Mouse (Mus musculus): Measurements from ENCODE around the gene Scarb1. TPM values are rescaled to one million over a fixed set of nuclear protein-coding genes. Genes with fewer than 3 reads are reported as not detected.
"Not testable (repeated sequence)": the region's sequence is repeated elsewhere in the genome, so short reads cannot be mapped to it uniquely, and the experiment has no call there.

Gene Scarb1
- polyA plus RNA-seq (2016; fragmentation: Nextera tagmentation; extraction: Ambion mirVana): 36.0 and 36.5 TPM in 2 replicates

DNA sequence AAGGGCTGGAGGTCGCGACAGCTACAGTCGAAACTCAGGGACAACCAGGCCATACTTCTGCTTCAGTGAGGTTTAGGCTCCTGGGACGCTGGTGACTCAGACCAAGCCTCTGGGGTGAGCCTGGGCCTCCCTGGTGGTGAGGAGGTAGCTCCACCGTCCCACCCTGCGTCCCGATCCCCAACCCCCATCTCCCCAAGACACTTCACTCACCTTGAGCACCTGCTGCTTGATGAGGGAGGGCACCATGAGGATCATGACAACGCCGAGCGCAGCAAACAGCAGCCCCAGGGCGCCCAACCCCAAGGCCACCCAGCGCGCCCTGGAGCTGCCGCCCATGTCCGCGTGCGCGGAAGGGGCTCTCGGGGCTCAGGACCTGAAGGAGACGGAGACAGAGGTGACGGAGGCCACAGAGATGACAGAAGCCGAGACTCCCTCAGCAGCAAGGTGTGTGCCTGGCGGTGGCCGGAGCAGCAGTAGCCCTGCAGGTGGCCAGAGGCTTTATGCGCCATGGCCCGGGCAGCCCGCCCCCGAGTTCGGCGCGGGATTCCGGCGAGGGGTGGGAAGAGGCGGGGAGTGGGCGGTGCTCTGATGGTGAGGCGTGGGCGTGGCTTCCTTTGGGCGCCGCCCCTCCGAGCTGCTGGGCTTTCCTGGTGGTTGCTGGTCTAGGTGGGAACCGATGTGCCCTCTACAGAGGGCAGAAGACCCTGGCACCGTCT lies at the start of gene Scarb1:
Scarb1 (minus strand) TSS at position 548 of the 716 bp plus-strand sequence.
- Histone ChIP-seq H3K4me2 (peak within 1 kb of the TSS; percentile 96), H3K36me3 (no peaks in the 10 kb centered on the region), H3K4me3 (replicated peaks) (peak within 1 kb of the TSS; percentile 76), H3K27me3 (peaks cover 10% of the 10 kb centered on the region), H3K27ac (no peak within 1 kb of the TSS), H3K4me1 (replicated peaks) (peaks cover 28% of the 10 kb centered on the region), H3K9me3 (no peaks in the 10 kb centered on the region), H3K9ac (replicated peaks) (peak within 1 kb of the TSS; percentile 76)
- ATAC-seq (ENCODE audit: insufficient number of reproducible peaks, insufficient read depth, low FRiP score, low TSS enrichment, low read depth): peak; percentile 73
- under 1% methylated on average over 42 of the region's 42 CpGs for WGBS

- H3K4me2 ChIP-seq: peak within 1 kb of the TSS; percentile 90
- peak within 1 kb of the TSS; percentile 93 for H3K27ac ChIP-seq
- no peaks in the 10 kb centered on the region for H3K27me3 ChIP-seq
- H3K9me3 ChIP-seq: no peaks in the 10 kb centered on the region
- peaks cover 39% of the 10 kb centered on the region for H3K4me1 ChIP-seq (replicated peaks)
- peaks cover 17% of the 10 kb centered on the region for H3K36me3 ChIP-seq
- ATAC-seq (ENCODE audit: insufficient number of reproducible peaks, insufficient read depth, low FRiP score, low TSS enrichment, low read depth): peak; percentile 69
- peak within 1 kb of the TSS; percentile 99 for H3K4me3 ChIP-seq (replicated peaks)
- H3K9ac ChIP-seq (replicated peaks): peak within 1 kb of the TSS; percentile 98
- WGBS: 1% methylated on average over 69 of the region's 69 CpGs
Observed at GRCm38 (mm10) chr5:125389579-125390441, 48.9 kb upstream of the Scarb1 start, which contains the start of gene Ubc. Gene Ubc (minus strand): TSS chr5:125390202.

- Histone ChIP-seq H3K4me1 (replicated peaks) (peaks cover 33% of the 10 kb centered on the region), H3K27ac (peak within 1 kb of the TSS; percentile 93), H3K27me3 (no peaks in the 10 kb centered on the region), H3K9me3 (no peaks in the 10 kb centered on the region), H3K9ac (replicated peaks) (peak within 1 kb of the TSS; percentile 98), H3K4me3 (replicated peaks) (peak within 1 kb of the TSS; percentile 99), H3K36me3 (peaks cover 22% of the 10 kb centered on the region), H3K4me2 (peak within 1 kb of the TSS; percentile 90)
- ATAC-seq (ENCODE audit: insufficient number of reproducible peaks, insufficient read depth, low FRiP score, low TSS enrichment, low read depth): peak; percentile 8; the same call in 1 of the 2 replicates
- under 1% methylated on average over 41 of the region's 41 CpGs for WGBS
Observed at GRCm38 (mm10) chr5:125389131-125389578, 48.3 kb upstream of the Scarb1 start, which contains the start of gene Gm10382. Gene Gm10382 (plus strand): TSS chr5:125389322.

- H3K9ac ChIP-seq (replicated peaks): peak overlapping the region; percentile 98
- H3K4me3 ChIP-seq (replicated peaks): peak overlapping the region; percentile 99
- no peaks in the 10 kb centered on the region for H3K27me3 ChIP-seq
- no peaks in the 10 kb centered on the region for H3K9me3 ChIP-seq
- H3K4me2 ChIP-seq: peak overlapping the region; percentile 90
- peaks cover 28% of the 10 kb centered on the region for H3K36me3 ChIP-seq
- H3K27ac ChIP-seq: peak overlapping the region; percentile 93; the same call in 1 of the 2 replicates
- 31% methylated on average over 13 of the region's 13 CpGs for WGBS
- H3K4me1 ChIP-seq (replicated peaks): peaks cover 27% of the 10 kb centered on the region
- ATAC-seq (ENCODE audit: insufficient number of reproducible peaks, insufficient read depth, low FRiP score, low TSS enrichment, low read depth): no peak
Observed at GRCm38 (mm10) chr5:125388358-125389092, 47.6 kb upstream of the Scarb1 start.

- peaks cover 18% of the 10 kb centered on the region for H3K4me1 ChIP-seq (replicated peaks)
- ATAC-seq (ENCODE audit: insufficient number of reproducible peaks, insufficient read depth, low FRiP score, low TSS enrichment, low read depth); H3K4me3 ChIP-seq (replicated peaks); H3K9me3 ChIP-seq; H3K4me2 ChIP-seq; H3K27ac ChIP-seq; H3K9ac ChIP-seq (replicated peaks); H3K27me3 ChIP-seq: not testable (repeated sequence)
- 89% methylated on average over 5 of the region's 6 CpGs for WGBS
- H3K36me3 ChIP-seq: peaks cover 29% of the 10 kb centered on the region
Observed at GRCm38 (mm10) chr5:125387295-125387694, 46.4 kb upstream of the Scarb1 start.

DNA sequence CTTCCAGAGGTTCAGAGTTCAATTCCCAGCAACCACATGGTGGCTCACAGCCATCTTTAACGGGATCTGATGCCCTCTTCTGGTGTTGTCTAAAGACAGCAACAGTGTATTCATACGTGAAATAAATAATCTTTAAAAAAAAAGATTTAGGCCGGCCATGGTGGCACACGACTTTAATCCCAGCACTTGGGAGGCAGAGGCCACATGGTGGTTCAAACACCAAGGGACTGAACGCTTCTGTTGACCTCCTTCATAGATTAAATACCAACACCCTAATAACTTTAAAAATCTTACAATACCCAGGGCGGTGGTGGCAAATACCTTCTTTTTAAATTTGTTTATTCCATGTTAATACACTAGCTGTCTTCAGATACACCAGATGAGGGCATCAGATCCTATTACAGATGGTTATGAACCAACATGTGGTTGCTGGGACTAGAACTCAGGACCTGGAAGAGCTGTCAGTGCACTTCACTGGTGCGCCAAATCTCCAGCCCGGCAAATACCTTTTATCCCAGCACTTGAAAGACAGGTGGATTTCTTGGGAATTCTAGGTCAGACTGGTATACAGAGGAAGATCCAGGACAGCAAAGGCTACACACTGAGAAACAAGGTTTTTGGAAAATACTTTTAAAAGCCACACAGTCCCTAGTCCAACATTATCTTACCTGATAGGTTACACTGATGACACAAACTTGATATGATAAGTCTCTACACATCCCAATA lies 44.5 kb upstream of the Scarb1 start:
- Histone ChIP-seq H3K9me3 (no peaks in the 10 kb centered on the region), H3K4me2 (0 out of 2 replicates have a peak overlapping the region, but pooled peaks have one; percentile 6), H3K4me3 (replicated peaks) (no peak overlapping the region), H3K27me3 (no peaks in the 10 kb centered on the region), H3K36me3 (peaks cover 29% of the 10 kb centered on the region), H3K4me1 (replicated peaks) (peaks cover 16% of the 10 kb centered on the region), H3K9ac (replicated peaks) (no peak overlapping the region), H3K27ac (no peak overlapping the region)
- ATAC-seq (ENCODE audit: insufficient number of reproducible peaks, insufficient read depth, low FRiP score, low TSS enrichment, low read depth): no peak
- WGBS: 85% methylated on average over 8 of the region's 8 CpGs

DNA sequence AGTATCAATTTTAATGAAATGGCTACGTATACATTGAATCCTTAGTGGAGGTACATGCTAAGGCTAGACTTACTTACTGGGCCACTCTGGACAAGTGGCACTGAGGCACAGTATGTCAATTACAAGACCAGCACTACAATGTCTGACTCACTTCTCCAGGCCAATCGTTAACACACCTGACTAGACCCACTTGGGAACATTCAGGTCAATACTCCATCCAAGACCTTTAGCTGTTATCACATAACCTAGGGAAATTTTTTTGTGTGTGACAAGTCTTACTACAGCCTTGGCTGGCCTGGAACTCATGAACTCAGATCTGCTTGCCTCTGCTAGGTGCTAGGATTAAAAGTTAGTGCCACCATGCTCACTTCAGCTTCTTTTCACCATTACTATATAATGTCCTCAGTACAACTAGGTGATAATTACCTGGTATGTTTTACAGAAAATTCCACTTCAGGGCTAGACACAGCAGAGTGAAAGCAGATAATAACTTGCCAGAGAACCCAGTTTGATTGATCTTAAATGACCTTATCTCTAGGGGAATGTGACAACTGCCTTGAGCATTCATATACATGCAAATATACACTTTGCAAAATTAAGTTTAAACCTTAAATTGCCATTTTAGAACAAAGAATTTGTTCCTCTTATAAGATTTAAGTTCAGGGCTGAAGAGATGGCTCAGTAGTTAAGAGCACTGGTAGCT lies 43.8 kb upstream of the Scarb1 start:
- H3K4me1 ChIP-seq (replicated peaks): peaks cover 16% of the 10 kb centered on the region
- no peaks in the 10 kb centered on the region for H3K9me3 ChIP-seq
- H3K4me3 ChIP-seq (replicated peaks): no peak overlapping the region
- no peak for ATAC-seq (ENCODE audit: insufficient number of reproducible peaks, insufficient read depth, low FRiP score, low TSS enrichment, low read depth)
- WGBS: 88% methylated on average over 2 of the region's 2 CpGs
- H3K4me2 ChIP-seq: no peak overlapping the region
- peaks cover 29% of the 10 kb centered on the region for H3K36me3 ChIP-seq
- no peak overlapping the region for H3K27ac ChIP-seq
- H3K27me3 ChIP-seq: no peaks in the 10 kb centered on the region
- no peak overlapping the region for H3K9ac ChIP-seq (replicated peaks)

DNA sequence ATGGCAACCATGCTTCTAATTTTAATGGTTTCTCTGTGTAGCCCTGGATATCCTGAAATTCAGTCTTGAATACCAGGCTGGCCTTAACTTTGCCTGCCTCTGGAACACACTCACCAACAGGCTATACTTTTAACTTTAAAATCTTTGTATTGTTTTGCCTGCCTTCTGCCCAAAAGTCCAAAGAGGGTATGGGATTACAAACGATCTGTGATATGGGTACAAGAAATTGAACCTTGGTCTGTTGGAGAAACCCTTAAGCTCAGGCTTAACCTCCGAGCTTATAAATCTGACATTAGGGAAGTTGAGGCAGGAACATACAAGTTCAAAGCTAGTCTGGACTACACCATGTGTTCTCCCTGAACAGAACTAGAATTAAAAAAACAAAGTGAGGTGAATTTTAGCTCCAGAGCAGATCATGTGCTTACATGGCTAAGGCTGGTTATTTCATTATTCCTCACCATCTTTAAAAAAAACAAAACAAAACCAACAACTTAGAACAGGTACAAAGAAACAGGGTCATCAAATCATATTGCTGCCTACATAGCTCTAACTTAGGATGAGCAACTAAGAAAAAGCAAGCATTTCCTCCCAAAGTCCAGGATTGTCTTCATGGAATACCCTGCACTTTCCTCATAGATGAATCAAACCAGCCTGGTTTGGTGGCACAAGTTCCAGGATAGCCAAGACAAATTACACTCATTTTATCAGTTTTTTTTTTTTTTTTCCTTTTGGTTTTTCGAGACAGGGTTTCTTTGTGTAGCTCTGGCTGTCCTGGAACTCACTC lies 42.9 kb upstream of the Scarb1 start:
- H3K27me3 ChIP-seq: no peaks in the 10 kb centered on the region
- ATAC-seq (ENCODE audit: insufficient number of reproducible peaks, insufficient read depth, low FRiP score, low TSS enrichment, low read depth): no peak
- no peak overlapping the region for H3K27ac ChIP-seq
- 82% methylated on average over 3 of the region's 3 CpGs for WGBS
- H3K4me2 ChIP-seq: no peak overlapping the region
- H3K36me3 ChIP-seq: peaks cover 29% of the 10 kb centered on the region
- H3K4me3 ChIP-seq (replicated peaks): no peak overlapping the region
- peaks cover 16% of the 10 kb centered on the region for H3K4me1 ChIP-seq (replicated peaks)
- H3K9ac ChIP-seq (replicated peaks): no peak overlapping the region
- no peaks in the 10 kb centered on the region for H3K9me3 ChIP-seq

- WGBS: 57% methylated on average over 6 of the region's 6 CpGs
- no peaks in the 10 kb centered on the region for H3K9me3 ChIP-seq
- H3K4me3 ChIP-seq (replicated peaks): no peak overlapping the region
- H3K4me2 ChIP-seq: no peak overlapping the region
- H3K4me1 ChIP-seq (replicated peaks): peaks cover 10% of the 10 kb centered on the region
- H3K27ac ChIP-seq: peak overlapping the region; percentile 53
- H3K36me3 ChIP-seq: peaks cover 24% of the 10 kb centered on the region
- no peak overlapping the region for H3K9ac ChIP-seq (replicated peaks)
- H3K27me3 ChIP-seq: no peaks in the 10 kb centered on the region
- ATAC-seq (ENCODE audit: insufficient number of reproducible peaks, insufficient read depth, low FRiP score, low TSS enrichment, low read depth): no peak
Observed at GRCm38 (mm10) chr5:125382673-125383558, 42.0 kb upstream of the Scarb1 start.

Measured in limb, embryonic 12.5 days (tissue).